Mouse (Mus musculus): ENCODE data around the gene Acat2. TPM values are rescaled to one million over a fixed set of nuclear protein-coding genes. Genes with fewer than 3 reads are reported as not detected.
"Not testable (repeated sequence)": the region's sequence is repeated elsewhere in the genome, so short reads cannot be mapped to it uniquely, and the experiment has no call there.

Gene Acat2
- polyA plus RNA-seq (2015; fragmentation: Nextera tagmentation; extraction: Ambion mirVana), result 103 and 119 TPM in 2 replicates

DNA sequence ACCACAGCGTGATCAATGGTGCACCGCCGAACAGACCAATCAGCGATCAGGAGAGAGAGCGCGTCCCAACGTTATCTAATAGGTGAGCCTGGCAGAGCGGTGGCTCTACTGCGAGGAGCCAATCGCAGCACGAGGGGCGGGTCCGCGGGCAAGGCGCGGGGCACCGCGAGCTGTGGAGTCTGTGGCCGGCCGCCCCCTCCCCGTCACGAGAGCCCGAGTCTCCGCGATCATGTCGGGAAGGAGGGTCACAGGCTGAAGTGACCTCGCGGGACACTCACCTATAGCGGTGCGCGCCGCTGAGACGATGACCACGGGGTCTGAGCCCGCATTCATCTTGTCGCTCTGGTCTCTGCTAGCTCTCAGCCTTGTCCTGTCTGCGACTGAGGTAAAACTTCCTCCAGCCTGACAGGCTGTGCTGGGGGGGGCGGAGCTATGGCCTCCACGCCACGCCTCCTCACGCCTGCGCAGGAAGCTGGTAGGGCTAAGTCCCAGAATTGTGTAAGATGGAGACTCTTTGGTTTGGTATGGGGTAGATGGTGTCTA lies at the start of gene Acat2:
TSS of gene Acat2 (minus strand) at position 417 of the 543 bp plus-strand sequence.
- H3K27ac ChIP-seq, result peak within 1 kb of the TSS; percentile 70; the same call in 1 of the 2 replicates
- TF ChIP-seq CTCF (IDR thresholded peaks at IDR 0.05; ENCODE audit: low read depth), result no peak

DNA sequence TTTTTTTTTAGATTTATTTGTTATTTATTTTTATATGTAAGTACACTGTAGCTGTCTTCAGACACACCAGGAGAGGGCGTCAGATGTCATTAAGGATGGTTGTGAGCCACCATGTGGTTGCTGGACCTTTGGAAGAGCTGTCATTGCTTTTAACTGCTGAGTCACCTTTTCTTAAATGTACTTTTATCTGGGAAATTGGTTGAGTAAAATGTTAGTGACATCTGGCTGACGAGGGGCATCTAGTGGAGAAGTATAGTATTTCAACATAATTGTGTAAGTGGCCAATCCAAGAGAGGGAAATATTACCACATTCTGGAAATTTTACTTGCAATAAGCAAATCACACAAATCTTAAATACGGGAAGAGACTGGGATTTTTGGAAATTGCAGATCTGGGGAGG lies 49.3 kb upstream of the Acat2 start:
- Histone ChIP-seq H3K27me3 (ENCODE audit: insufficient read depth, low read length) (no peaks in the 10 kb centered on the region), H3K9ac (ENCODE audit: low read depth, low read length) (no peak overlapping the region), H3K4me2 (ENCODE audit: low read length) (no peak overlapping the region), H3K27ac (no peak overlapping the region), H3K4me1 (replicated peaks; ENCODE audit: insufficient read depth, low read length) (peaks cover 5% of the 10 kb centered on the region; the same call in 1 of the 2 replicates), H3K4me3 (replicated peaks; ENCODE audit: low read depth, low read length) (no peak overlapping the region), H3K36me3 (ENCODE audit: insufficient read depth, low read length) (peaks cover 21% of the 10 kb centered on the region; the same call in 1 of the 2 replicates), H3K9me3 (replicated peaks; ENCODE audit: low read length) (no peaks in the 10 kb centered on the region)
- peak; percentile 94 for DNase-seq (ENCODE audit: low spot score)
- peak; percentile 75 for TF ChIP-seq CTCF (IDR thresholded peaks at IDR 0.05; ENCODE audit: low read depth)
- no peak for ATAC-seq (replicated peaks; ENCODE audit: low FRiP score, low read depth)
- 26% methylated on average over 3 of the region's 3 CpGs for WGBS

More for the DNA sequence above, at the start of gene Acat2:
- ATAC-seq (replicated peaks; ENCODE audit: low FRiP score, low read depth) (peak; percentile 98), DNase-seq (ENCODE audit: low spot score) (peak; percentile 97)
- Histone ChIP-seq H3K36me3 (ENCODE audit: insufficient read depth, low read length) (0 out of 2 replicates have a peak, but pooled peaks cover 3% of the 10 kb centered on the region), H3K9ac (ENCODE audit: low read depth, low read length) (peak within 1 kb of the TSS; percentile 31), H3K4me2 (ENCODE audit: low read length) (peak within 1 kb of the TSS; percentile 65), H3K4me1 (replicated peaks; ENCODE audit: insufficient read depth, low read length) (0 out of 2 replicates have a peak, but pooled peaks cover 4% of the 10 kb centered on the region), H3K27me3 (ENCODE audit: insufficient read depth, low read length) (no peaks in the 10 kb centered on the region), H3K9me3 (replicated peaks; ENCODE audit: low read length) (no peaks in the 10 kb centered on the region), H3K4me3 (replicated peaks; ENCODE audit: low read depth, low read length) (peak within 1 kb of the TSS; percentile 54)
- 0% methylated on average over 38 of the region's 42 CpGs for WGBS

DNA sequence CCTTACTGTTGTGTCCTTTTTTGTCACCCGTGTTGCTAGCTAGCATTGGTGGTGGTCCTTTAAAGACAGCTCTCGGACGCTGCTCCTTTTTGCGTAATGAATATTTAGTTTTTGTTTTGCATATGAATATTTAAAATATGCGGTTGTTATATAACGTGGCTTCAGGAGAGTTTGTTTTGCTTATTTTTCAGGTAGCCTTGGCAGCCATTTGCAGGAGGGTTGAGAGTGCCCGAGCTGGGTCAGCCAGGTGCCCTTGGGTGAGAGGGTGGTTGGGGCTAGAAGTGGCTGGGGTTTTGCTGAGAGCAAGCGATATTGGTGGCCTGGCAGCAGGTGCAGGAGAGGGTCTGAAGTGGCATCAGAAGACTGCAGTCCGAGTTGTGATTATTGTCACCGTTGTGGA lies 48.0 kb upstream of the Acat2 start:
- DNase-seq (ENCODE audit: low spot score) (no peak), ATAC-seq (replicated peaks; ENCODE audit: low FRiP score, low read depth) (no peak)
- peaks cover 5% of the 10 kb centered on the region; the same call in 1 of the 2 replicates for H3K4me1 ChIP-seq (replicated peaks; ENCODE audit: insufficient read depth, low read length)
- H3K27me3 ChIP-seq (ENCODE audit: insufficient read depth, low read length), result no peaks in the 10 kb centered on the region
- H3K9me3 ChIP-seq (replicated peaks; ENCODE audit: low read length), result no peaks in the 10 kb centered on the region
- 2% methylated on average over 10 of the region's 10 CpGs for WGBS
- peak overlapping the region; percentile 93 for H3K27ac ChIP-seq
- peak overlapping the region; percentile 79 for H3K4me2 ChIP-seq (ENCODE audit: low read length)
- peaks cover 10% of the 10 kb centered on the region; the same call in 1 of the 2 replicates for H3K36me3 ChIP-seq (ENCODE audit: insufficient read depth, low read length)
- H3K9ac ChIP-seq (ENCODE audit: low read depth, low read length), result peak overlapping the region; percentile 77
- peak overlapping the region; percentile 81 for H3K4me3 ChIP-seq (replicated peaks; ENCODE audit: low read depth, low read length)
- no peak for TF ChIP-seq CTCF (IDR thresholded peaks at IDR 0.05; ENCODE audit: low read depth)

DNA sequence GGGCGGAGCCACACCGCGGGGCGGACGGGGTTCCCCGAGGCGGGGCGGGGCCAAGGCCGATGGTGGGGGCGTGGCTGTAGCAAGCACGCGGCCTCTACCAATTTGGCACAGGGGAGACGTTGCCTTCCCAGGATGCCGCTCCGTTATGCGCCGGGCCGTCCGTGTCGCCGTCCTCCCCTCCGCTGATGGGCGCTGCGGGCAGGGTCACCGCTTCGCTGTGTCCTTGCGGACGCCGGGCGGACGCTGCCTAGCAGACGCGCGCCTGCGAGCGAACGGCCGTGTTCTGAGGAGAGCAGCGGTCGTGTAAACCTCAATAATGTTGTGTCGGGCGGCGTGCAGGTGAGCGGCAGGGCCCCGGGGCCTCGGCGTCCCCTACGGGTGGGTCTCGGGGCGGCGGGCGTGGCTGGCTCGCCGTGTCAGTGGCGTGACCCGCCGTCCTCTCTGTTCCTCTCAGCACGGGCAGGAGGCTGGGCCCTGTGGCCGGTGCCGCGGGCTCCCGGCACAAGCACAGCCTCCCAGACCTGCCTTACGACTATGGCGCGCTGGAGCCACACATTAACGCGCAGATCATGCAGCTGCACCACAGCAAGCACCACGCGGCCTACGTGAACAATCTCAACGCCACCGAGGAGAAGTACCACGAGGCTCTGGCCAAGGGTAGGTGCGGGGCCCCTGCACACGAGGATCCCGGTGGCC lies 47.3 kb upstream of the Acat2 start:
- peak overlapping the region; percentile 79 for H3K4me2 ChIP-seq (ENCODE audit: low read length)
- H3K9ac ChIP-seq (ENCODE audit: low read depth, low read length), result peak overlapping the region; percentile 77
- TF ChIP-seq CTCF (IDR thresholded peaks at IDR 0.05; ENCODE audit: low read depth), result peak; percentile 26; the same call in 1 of the 2 replicates
- H3K4me1 ChIP-seq (replicated peaks; ENCODE audit: insufficient read depth, low read length), result peaks cover 5% of the 10 kb centered on the region; the same call in 1 of the 2 replicates
- H3K27ac ChIP-seq, result peak overlapping the region; percentile 93
- ATAC-seq (replicated peaks; ENCODE audit: low FRiP score, low read depth) (peak; percentile 98), DNase-seq (ENCODE audit: low spot score) (peak; percentile 99)
- H3K9me3 ChIP-seq (replicated peaks; ENCODE audit: low read length), result no peaks in the 10 kb centered on the region
- H3K4me3 ChIP-seq (replicated peaks; ENCODE audit: low read depth, low read length), result peak overlapping the region; percentile 81
- WGBS, result under 1% methylated on average over 66 of the region's 76 CpGs
- peaks cover 7% of the 10 kb centered on the region; the same call in 1 of the 2 replicates for H3K36me3 ChIP-seq (ENCODE audit: insufficient read depth, low read length)
- H3K27me3 ChIP-seq (ENCODE audit: insufficient read depth, low read length), result no peaks in the 10 kb centered on the region

DNA sequence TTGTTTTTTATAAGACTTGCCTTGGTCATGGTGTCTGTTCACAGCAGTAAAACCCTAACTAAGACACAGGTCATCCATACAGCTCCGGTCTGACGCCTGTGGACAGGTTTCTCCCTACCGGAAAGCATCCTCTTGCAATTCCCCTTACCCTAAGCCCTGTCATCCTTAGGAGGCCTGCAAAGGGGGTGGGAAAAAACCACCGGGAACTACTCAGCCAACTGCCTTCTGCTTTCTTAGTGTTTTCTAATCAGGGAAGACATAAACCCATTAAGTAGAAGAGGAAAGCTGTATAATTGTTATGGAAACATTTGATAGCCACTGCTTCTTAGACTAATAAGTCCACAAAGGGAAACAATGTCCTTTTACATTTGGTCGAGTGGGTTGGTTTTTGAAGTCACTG lies 46.4 kb upstream of the Acat2 start:
- 39% methylated on average over 5 of the region's 5 CpGs for WGBS
- Histone ChIP-seq H3K9ac (ENCODE audit: low read depth, low read length) (peak overlapping the region; percentile 35), H3K4me2 (ENCODE audit: low read length) (peak overlapping the region; percentile 79), H3K27me3 (ENCODE audit: insufficient read depth, low read length) (no peaks in the 10 kb centered on the region), H3K4me3 (replicated peaks; ENCODE audit: low read depth, low read length) (peak overlapping the region; percentile 81), H3K9me3 (replicated peaks; ENCODE audit: low read length) (no peaks in the 10 kb centered on the region), H3K27ac (peak overlapping the region; percentile 93), H3K4me1 (replicated peaks; ENCODE audit: insufficient read depth, low read length) (peaks cover 5% of the 10 kb centered on the region; the same call in 1 of the 2 replicates), H3K36me3 (ENCODE audit: insufficient read depth, low read length) (peaks cover 5% of the 10 kb centered on the region; the same call in 1 of the 2 replicates)
- DNase-seq (ENCODE audit: low spot score), result no peak
- no peak for TF ChIP-seq CTCF (IDR thresholded peaks at IDR 0.05; ENCODE audit: low read depth)
- no peak for ATAC-seq (replicated peaks; ENCODE audit: low FRiP score, low read depth)

DNA sequence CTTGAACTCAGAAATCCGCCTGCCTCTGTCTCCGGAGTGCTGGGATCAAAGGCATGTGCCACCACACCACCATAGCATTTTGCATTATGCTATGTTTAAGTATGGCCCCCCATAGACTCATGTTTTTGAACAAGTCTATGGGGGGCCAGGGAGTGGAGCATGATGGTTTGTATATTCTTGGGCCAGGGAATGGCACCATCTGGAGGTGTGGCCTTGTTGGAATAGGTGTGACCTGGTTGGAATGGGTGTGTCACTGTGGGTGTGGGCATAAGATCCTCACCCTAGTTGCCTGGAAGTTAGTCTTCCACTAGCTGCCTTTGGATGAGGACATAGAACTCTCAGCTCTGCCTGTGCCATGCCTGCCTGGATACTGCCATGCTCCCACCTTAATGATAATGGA lies 46.0 kb upstream of the Acat2 start, which contains the start of gene Sod2:
TSS of gene Sod2 (plus strand) at position 301 of the 400 bp plus-strand sequence.
- Histone ChIP-seq H3K4me3 (replicated peaks; ENCODE audit: low read depth, low read length) (peak within 1 kb of the TSS; percentile 81), H3K4me2 (ENCODE audit: low read length) (peak within 1 kb of the TSS; percentile 79), H3K27ac (peak within 1 kb of the TSS; percentile 93), H3K9ac (ENCODE audit: low read depth, low read length) (peak within 1 kb of the TSS; percentile 35)
- WGBS, result 96% methylated on average over 2 of the region's 2 CpGs
- not testable (repeated sequence) for DNase-seq (ENCODE audit: low spot score); H3K36me3 ChIP-seq (ENCODE audit: insufficient read depth, low read length); H3K9me3 ChIP-seq (replicated peaks; ENCODE audit: low read length); H3K4me1 ChIP-seq (replicated peaks; ENCODE audit: insufficient read depth, low read length); H3K27me3 ChIP-seq (ENCODE audit: insufficient read depth, low read length); ATAC-seq (replicated peaks; ENCODE audit: low FRiP score, low read depth)

DNA sequence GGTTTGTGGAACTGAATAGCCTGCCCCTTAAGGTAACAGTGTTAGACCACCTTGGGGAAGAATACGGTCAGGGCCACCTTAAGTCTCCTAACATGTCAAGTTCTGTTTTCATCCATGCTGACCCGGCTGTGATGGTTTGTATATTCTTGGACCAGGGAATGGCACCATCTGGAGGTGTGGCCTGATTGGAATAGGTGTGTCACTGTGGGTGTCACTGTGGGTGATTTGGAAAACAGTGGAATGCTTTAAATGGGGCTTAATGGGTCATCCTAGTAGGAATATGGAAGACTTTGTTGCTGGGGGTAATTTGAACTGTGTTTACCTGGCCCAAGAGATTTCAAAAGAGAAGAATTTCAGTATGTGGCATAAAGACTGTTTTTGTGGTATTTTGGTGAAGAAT lies 43.9 kb upstream of the Acat2 start:
- H3K4me2 ChIP-seq (ENCODE audit: low read length); H3K9ac ChIP-seq (ENCODE audit: low read depth, low read length); DNase-seq (ENCODE audit: low spot score); H3K27me3 ChIP-seq (ENCODE audit: insufficient read depth, low read length); H3K4me3 ChIP-seq (replicated peaks; ENCODE audit: low read depth, low read length); ATAC-seq (replicated peaks; ENCODE audit: low FRiP score, low read depth); H3K27ac ChIP-seq; H3K9me3 ChIP-seq (replicated peaks; ENCODE audit: low read length); H3K4me1 ChIP-seq (replicated peaks; ENCODE audit: insufficient read depth, low read length); H3K36me3 ChIP-seq (ENCODE audit: insufficient read depth, low read length): not testable (repeated sequence)
- WGBS, result 75% methylated on average over 2 of the region's 2 CpGs

DNA sequence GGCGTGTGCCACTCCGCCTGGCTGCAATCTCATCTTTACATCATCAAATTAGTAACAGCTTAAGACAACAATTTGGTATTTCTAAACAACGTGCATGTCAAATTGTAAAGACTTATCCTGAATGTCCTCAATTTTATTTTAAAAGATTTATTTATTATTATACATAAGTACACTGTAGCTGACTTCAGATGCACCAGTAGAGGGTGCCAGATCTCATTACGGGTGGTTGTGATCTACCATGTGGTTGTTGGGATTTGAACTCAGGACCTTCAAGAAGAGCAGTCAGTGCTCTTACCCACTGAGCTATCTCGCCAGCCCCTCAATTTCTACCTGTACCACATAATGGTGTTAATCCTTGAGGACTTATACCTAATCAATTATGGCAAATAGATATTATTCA lies 41.7 kb upstream of the Acat2 start:
- not testable (repeated sequence) for ATAC-seq (replicated peaks; ENCODE audit: low FRiP score, low read depth); H3K4me2 ChIP-seq (ENCODE audit: low read length); H3K9me3 ChIP-seq (replicated peaks; ENCODE audit: low read length); H3K9ac ChIP-seq (ENCODE audit: low read depth, low read length); DNase-seq (ENCODE audit: low spot score); H3K27ac ChIP-seq; H3K4me1 ChIP-seq (replicated peaks; ENCODE audit: insufficient read depth, low read length); H3K27me3 ChIP-seq (ENCODE audit: insufficient read depth, low read length); H3K4me3 ChIP-seq (replicated peaks; ENCODE audit: low read depth, low read length); H3K36me3 ChIP-seq (ENCODE audit: insufficient read depth, low read length)
- 93% methylated on average over 5 of the region's 5 CpGs for WGBS

Measured in kidney, postnatal 0 days (tissue).